Comparison of ENCODE assay signal across 10 mouse cellular contexts in genomic region chr12:111497076-111497475, GRCm38 (mm10). TPM values are rescaled to one million over a fixed set of nuclear protein-coding genes. Genes with fewer than 3 reads are reported as not detected.
DNase-seq lines count a peak whose midpoint lies in the region; ATAC-seq and TF ChIP-seq lines count a peak whose summit lies in the region.
"Had no signal": no experiment of that assay in that cellular context is flagged by ENCODE, and none has a peak within 500 bp of the region (broad histone marks: within the 10 kb centered on the region; RNA-seq: fewer than 3 reads in every experiment).

No protein-coding gene starts in this region.

- H3K4me2 ChIP-seq in liver, postnatal 0 days (ENCODE audit: low read depth, low read length), result no peak overlapping the region
- H3K4me2 ChIP-seq: heart, embryonic 15.5 days; midbrain, embryonic 12.5 days had no signal

- no peaks in the 10 kb centered on the region for H3K27me3 ChIP-seq in heart, adult 2 months (ENCODE audit: control insufficient read depth, insufficient read depth, low read length)
- H3K27me3 ChIP-seq in liver, postnatal 0 days (ENCODE audit: insufficient read depth, low read length), result 0 out of 2 replicates have a peak, but pooled peaks cover 2% of the 10 kb centered on the region
- peaks cover 5% of the 10 kb centered on the region; the same call in 1 of the 2 replicates for H3K27me3 ChIP-seq in heart, embryonic 10.5 days (ENCODE audit: insufficient read depth, poor library complexity, severe bottlenecking)
- H3K27me3 ChIP-seq: heart, embryonic 15.5 days; midbrain, embryonic 12.5 days had no signal

- WGBS in heart, adult 2 months, result 50% methylated on average over 2 of the region's 2 CpGs
- 44% methylated on average over 2 of the region's 2 CpGs for WGBS in lung, adult 2 months
- 43% methylated on average over 2 of the region's 2 CpGs for WGBS in liver, postnatal 0 days (ENCODE audit: insufficient replicate concordance)
- 46% methylated on average over 2 of the region's 2 CpGs for WGBS in heart, embryonic 10.5 days

- no peak for DNase-seq in heart, adult 2 months
- DNase-seq in heart, postnatal 10 days, result no peak
- DNase-seq in lung, adult 2 months, result no peak
- no peak for DNase-seq in lung, adult 18-20 months
- peak; percentile 71 for DNase-seq in ES-E14 (ENCODE audit: low read depth, low spot score)
- peak; percentile 46 for DNase-seq in liver, postnatal 0 days
- DNase-seq in heart, embryonic 10.5 days (ENCODE audit: low spot score), result no peak

- no peak overlapping the region for H3K4me3 ChIP-seq in heart, adult 2 months
- no peak overlapping the region for H3K4me3 ChIP-seq in lung, adult 2 months (replicated peaks; ENCODE audit: extremely low read depth, low read depth, low read length)
- no peak overlapping the region for H3K4me3 ChIP-seq in ES-E14 (ENCODE audit: insufficient read depth in 1 of 2, low read depth in 1 of 2, low read length in 2 of 2, poor library complexity in 1 of 2, severe bottlenecking in 1 of 2)
- H3K4me3 ChIP-seq in liver, postnatal 0 days (ENCODE audit: low read depth, low read length), result no peak overlapping the region
- no peak overlapping the region for H3K4me3 ChIP-seq in heart, embryonic 10.5 days
- H3K4me3 ChIP-seq: heart, embryonic 15.5 days; midbrain, embryonic 12.5 days had no signal

- no peaks in the 10 kb centered on the region for H3K36me3 ChIP-seq in heart, adult 2 months (ENCODE audit: control insufficient read depth, insufficient read depth, low read length)
- H3K36me3 ChIP-seq in ES-E14 (ENCODE audit: control insufficient read depth, insufficient read depth, low read length, poor library complexity, severe bottlenecking), result no peaks in the 10 kb centered on the region
- H3K36me3 ChIP-seq in liver, postnatal 0 days (replicated peaks; ENCODE audit: insufficient read depth, low read length), result no peaks in the 10 kb centered on the region
- H3K36me3 ChIP-seq in heart, embryonic 10.5 days, result no peaks in the 10 kb centered on the region
- H3K36me3 ChIP-seq: heart, embryonic 15.5 days; midbrain, embryonic 12.5 days had no signal

- peak; percentile 50 for TF ChIP-seq CTCF in heart, adult 2 months (IDR thresholded peaks at IDR 0.05)
- peak; percentile 17; the same call in 1 of the 2 replicates for TF ChIP-seq CTCF in lung, adult 2 months (IDR thresholded peaks at IDR 0.05; ENCODE audit: insufficient read depth, low read length)
- peak; percentile 65 for TF ChIP-seq CTCF in liver, postnatal 0 days (IDR thresholded peaks at IDR 0.05; ENCODE audit: low read depth)

- no peak overlapping the region for H3K27ac ChIP-seq in heart, adult 2 months
- no peak overlapping the region for H3K27ac ChIP-seq in ES-E14 (ENCODE audit: insufficient read depth, low read depth, low read length, poor library complexity, severe bottlenecking)
- no peak overlapping the region for H3K27ac ChIP-seq in liver, postnatal 0 days (ENCODE audit: low read depth)
- H3K27ac ChIP-seq in heart, embryonic 10.5 days, result no peak overlapping the region
- H3K27ac ChIP-seq: heart, embryonic 15.5 days; midbrain, embryonic 12.5 days had no signal

- intact Hi-C loops in heart, adult 2 months (cut with DNase I), result no loop called here
- intact Hi-C loops in heart, postnatal 10 days (cut with DNase I), result no loop called here

- H3K4me1 ChIP-seq in heart, adult 2 months (ENCODE audit: control insufficient read depth, insufficient read depth, low read length), result no peaks in the 10 kb centered on the region
- H3K4me1 ChIP-seq in lung, adult 2 months (ENCODE audit: control insufficient read depth, insufficient read depth, low read length), result no peaks in the 10 kb centered on the region
- H3K4me1 ChIP-seq in ES-E14 (ENCODE audit: control insufficient read depth in 2 of 2, insufficient read depth in 2 of 2, low read length in 2 of 2, poor library complexity in 1 of 2), result peaks cover 5 to 12% of the 10 kb centered on the region in 2 experiments; a peak in 3 of 4 replicates
- H3K4me1 ChIP-seq in liver, postnatal 0 days (ENCODE audit: insufficient read depth), result no peaks in the 10 kb centered on the region
- 0 out of 2 replicates have a peak, but pooled peaks cover 6% of the 10 kb centered on the region for H3K4me1 ChIP-seq in heart, embryonic 10.5 days
- H3K4me1 ChIP-seq: heart, embryonic 15.5 days had no signal

- no peak for TF ChIP-seq POLR2A in heart, adult 2 months (IDR thresholded peaks at IDR 0.05; ENCODE audit: insufficient read depth, low read depth, low read length)
- no peak for TF ChIP-seq POLR2A in lung, adult 2 months (IDR thresholded peaks at IDR 0.05; ENCODE audit: borderline replicate concordance, extremely low read depth, low read depth, low read length)

- H3K9me3 ChIP-seq in ES-E14 (ENCODE audit: control insufficient read depth, insufficient read depth, low read depth, low read length), result no peaks in the 10 kb centered on the region
- no peaks in the 10 kb centered on the region for H3K9me3 ChIP-seq in liver, postnatal 0 days (ENCODE audit: low read length)
- H3K9me3 ChIP-seq in heart, embryonic 10.5 days, result no peaks in the 10 kb centered on the region
- H3K9me3 ChIP-seq: heart, embryonic 15.5 days; midbrain, embryonic 12.5 days had no signal

- H3K9ac ChIP-seq in heart, adult 2 months (ENCODE audit: low read depth, low read length), result no peak overlapping the region
- no peak overlapping the region for H3K9ac ChIP-seq in ES-E14 (ENCODE audit: insufficient read depth, low read depth, low read length, poor library complexity, severe bottlenecking)
- H3K9ac ChIP-seq in liver, postnatal 0 days (replicated peaks), result no peak overlapping the region
- H3K9ac ChIP-seq: heart, embryonic 15.5 days; midbrain, embryonic 12.5 days had no signal

- ATAC-seq in liver, postnatal 0 days, result no peak
- ATAC-seq in erythroid progenitor cell, adult 5-6 weeks (replicated peaks; ENCODE audit: low FRiP score, poor library complexity, severe bottlenecking), result no peak

- TF ChIP-seq EP300 in heart, adult 2 months (IDR thresholded peaks at IDR 0.05; ENCODE audit: insufficient read depth, low read depth, low read length), result no peak
- no peak for TF ChIP-seq EP300 in liver, postnatal 0 days (IDR thresholded peaks at IDR 0.05; ENCODE audit: low read depth)

- H3K79me2 ChIP-seq in heart, adult 2 months (replicated peaks; ENCODE audit: control insufficient read depth, insufficient read depth, low read length), result no peaks in the 10 kb centered on the region

- in situ Hi-C loops in ES-E14 (cut with MboI; ENCODE audit: low sequenced_read_pairs in 2 of 2, unreplicated experiment in 2 of 2), result no loop called here

TF ChIP-seq in ES-E14, 5 proteins besides CTCF, POLR2A, EP300 and RAD21:
- no peak for TF ChIP-seq HCFC1 (IDR thresholded peaks at IDR 0.05; ENCODE audit: borderline replicate concordance, insufficient read depth, low read length)
- TF ChIP-seq MAFK (IDR thresholded peaks at IDR 0.05; ENCODE audit: insufficient read depth, low read depth, low read length), result no peak
- no peak for TF ChIP-seq ZNF384 (IDR thresholded peaks at IDR 0.05; ENCODE audit: low read depth, low read length)
- TF ChIP-seq CHD2 (IDR thresholded peaks at IDR 0.05; ENCODE audit: low read depth, low read length), result no peak
- no peak for TF ChIP-seq ZC3H11A (IDR thresholded peaks at IDR 0.05; ENCODE audit: borderline replicate concordance, low read depth, low read length)
TF ChIP-seq in ES-E14: peak in this region for 0.

RNA-seq across cellular contexts. Expression of gene Gm266, which starts 11.5 kb away (rescaled TPM):
- total RNA-seq in heart, adult 2 months (2021), result under 1 TPM; 0.36 to 0.39 TPM
- 0.23 and 0.88 TPM in 2 replicates for polyA plus RNA-seq in heart, adult 2 months (2012; rRNA removed)
- total RNA-seq in heart, postnatal 10 days (2021), result 1 to 10 TPM; 2.2 to 2.4 TPM
- 0.12 and 0.31 TPM in 2 replicates for polyA plus RNA-seq in lung, adult 2 months (2012; rRNA removed)
- total RNA-seq in ES-E14 (2012; rRNA removed), result 0.62 and 0.90 TPM in 2 replicates
- 0.49 and 0.54 TPM in 2 replicates for polyA plus RNA-seq in liver, postnatal 0 days (2015; fragmentation: Nextera tagmentation; extraction: Ambion mirVana)
- polyA plus RNA-seq in heart, embryonic 10.5 days (2016; fragmentation: Nextera tagmentation; extraction: Ambion mirVana), result 4.6 and 15.2 TPM in 2 replicates
- 1.8 TPM in 1 of 2 replicates, not detected in the other for total RNA-seq in erythroid progenitor cell, adult 5-6 weeks (2015; ENCODE audit: low replicate concordance)
- total RNA-seq in erythroid progenitor cell, adult 5-6 weeks (2017; ENCODE audit: low replicate concordance), result not detected in 2 replicates

RNA-seq across cellular contexts. Expression of gene Eif5, which starts 40.7 kb away (rescaled TPM):
- 100 to 1,000 TPM; 160 to 170 TPM for total RNA-seq in heart, adult 2 months (2021)
- 39.4 and 85.3 TPM in 2 replicates for polyA plus RNA-seq in heart, adult 2 months (2012; rRNA removed)
- 100 to 1,000 TPM; 196 to 199 TPM for total RNA-seq in heart, postnatal 10 days (2021)
- 48.5 and 68.3 TPM in 2 replicates for polyA plus RNA-seq in lung, adult 2 months (2012; rRNA removed)
- total RNA-seq in ES-E14 (2012; rRNA removed), result 269 and 331 TPM in 2 replicates
- 520 and 559 TPM in 2 replicates for polyA plus RNA-seq in liver, postnatal 0 days (2015; fragmentation: Nextera tagmentation; extraction: Ambion mirVana)
- polyA plus RNA-seq in heart, embryonic 10.5 days (2016; fragmentation: Nextera tagmentation; extraction: Ambion mirVana), result 506 and 616 TPM in 2 replicates
- total RNA-seq in erythroid progenitor cell, adult 5-6 weeks (2015; ENCODE audit: low replicate concordance), result 265 and 296 TPM in 2 replicates
- 240 and 253 TPM in 2 replicates for total RNA-seq in erythroid progenitor cell, adult 5-6 weeks (2017; ENCODE audit: low replicate concordance)

RNA-seq across cellular contexts. Expression of gene Tnfaip2, which starts 54.8 kb away (rescaled TPM):
- total RNA-seq in heart, adult 2 months (2021), result 10 to 100 TPM; 40.9 to 52.1 TPM
- polyA plus RNA-seq in heart, adult 2 months (2012; rRNA removed), result 40.2 and 52.0 TPM in 2 replicates
- total RNA-seq in heart, postnatal 10 days (2021), result 10 to 100 TPM; 28.9 to 41.2 TPM
- polyA plus RNA-seq in lung, adult 2 months (2012; rRNA removed), result 31.7 and 43.6 TPM in 2 replicates
- total RNA-seq in ES-E14 (2012; rRNA removed), result 1.0 and 4.1 TPM in 2 replicates
- polyA plus RNA-seq in liver, postnatal 0 days (2015; fragmentation: Nextera tagmentation; extraction: Ambion mirVana), result 72.0 and 79.5 TPM in 2 replicates
- polyA plus RNA-seq in heart, embryonic 10.5 days (2016; fragmentation: Nextera tagmentation; extraction: Ambion mirVana), result 12.1 and 12.8 TPM in 2 replicates
- total RNA-seq in erythroid progenitor cell, adult 5-6 weeks (2015; ENCODE audit: low replicate concordance), result 75.7 and 109 TPM in 2 replicates
- total RNA-seq in erythroid progenitor cell, adult 5-6 weeks (2017; ENCODE audit: low replicate concordance), result 238 and 415 TPM in 2 replicates

Comparison
In these comparisons a context has a peak if more than half of its experiments do, and no peak if none do; other contexts are left out.
1. DNase-seq: peak in ES-E14 (single experiment) and liver, postnatal 0 days (single experiment); none in heart, adult 2 months (0 of 2), heart, postnatal 10 days (0 of 2), lung, adult 2 months (single experiment), lung, adult 18-20 months (0 of 2) and heart, embryonic 10.5 days (single experiment).
2. Peak in every context shown above with its lines, with median percentiles within 50 percentile points of each other: CTCF ChIP-seq.